Mouse (Mus musculus): ENCODE measurements at regions not wholly inside any gene's neighbourhood (a gene's known extent, or its start where the extent isn't known, plus 50 kb on each side); places are given as distances from the start of the nearest gene placed in this dataset.

GRCm38 (mm10) chr1:76835028-76835683 is 679.7 kb downstream of the Epha4 start:
- Histone ChIP-seq H3K9ac (ENCODE audit: insufficient read depth, low read depth, low read length, poor library complexity, severe bottlenecking) (no peak overlapping the region), H3K27ac (ENCODE audit: insufficient read depth, low read depth, low read length, poor library complexity, severe bottlenecking) (no peak overlapping the region), H3K4me3 (ENCODE audit: insufficient read depth in 1 of 2, low read depth in 1 of 2, low read length in 2 of 2, poor library complexity in 1 of 2, severe bottlenecking in 1 of 2) (no peak overlapping the region), H3K36me3 (ENCODE audit: control insufficient read depth, insufficient read depth, low read length, poor library complexity, severe bottlenecking) (no peaks in the 10 kb centered on the region), H3K9me3 (ENCODE audit: control insufficient read depth, insufficient read depth, low read depth, low read length) (no peaks in the 10 kb centered on the region), H3K4me1 (ENCODE audit: control insufficient read depth in 2 of 2, insufficient read depth in 2 of 2, low read length in 2 of 2, poor library complexity in 1 of 2) (no peaks in the 10 kb centered on the region)
- no peak for TF ChIP-seq ZNF384 (IDR thresholded peaks at IDR 0.05; ENCODE audit: low read depth, low read length)
- no peak for TF ChIP-seq CHD2 (IDR thresholded peaks at IDR 0.05; ENCODE audit: low read depth, low read length)
- no peak for TF ChIP-seq MAFK (IDR thresholded peaks at IDR 0.05; ENCODE audit: insufficient read depth, low read depth, low read length)
- DNase-seq (ENCODE audit: low read depth, low spot score) = no peak
- in situ Hi-C loops (cut with MboI; ENCODE audit: low sequenced_read_pairs in 2 of 2, unreplicated experiment in 2 of 2) = no loop called here

DNA sequence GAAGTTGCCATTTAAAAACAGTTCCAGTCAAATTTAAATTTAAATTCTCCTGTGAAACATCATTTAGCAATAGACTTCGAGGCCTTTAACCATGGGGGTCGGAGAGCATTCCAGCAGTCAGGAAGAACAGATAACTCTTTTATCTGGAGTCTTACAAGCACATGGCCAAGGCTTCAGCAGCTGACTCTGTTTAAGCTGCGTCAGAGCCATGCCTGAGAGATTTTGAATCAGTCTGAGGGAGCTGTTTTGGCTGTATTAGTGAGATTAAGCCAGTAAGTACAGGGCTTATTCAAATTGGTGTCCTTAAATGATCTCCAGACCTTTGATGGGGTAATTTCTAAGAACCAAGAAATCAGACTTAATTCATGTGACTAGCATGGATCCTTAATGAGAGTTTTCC is 665.5 kb downstream of the Epha4 start:
- Histone ChIP-seq H3K27ac (ENCODE audit: insufficient read depth, low read depth, low read length, poor library complexity, severe bottlenecking) (no peak overlapping the region), H3K9ac (ENCODE audit: insufficient read depth, low read depth, low read length, poor library complexity, severe bottlenecking) (no peak overlapping the region), H3K9me3 (ENCODE audit: control insufficient read depth, insufficient read depth, low read depth, low read length) (no peaks in the 10 kb centered on the region), H3K36me3 (ENCODE audit: control insufficient read depth, insufficient read depth, low read length, poor library complexity, severe bottlenecking) (no peaks in the 10 kb centered on the region), H3K4me3 (ENCODE audit: insufficient read depth in 1 of 2, low read depth in 1 of 2, low read length in 2 of 2, poor library complexity in 1 of 2, severe bottlenecking in 1 of 2) (no peak overlapping the region), H3K4me1 (ENCODE audit: control insufficient read depth in 2 of 2, insufficient read depth in 2 of 2, low read length in 2 of 2, poor library complexity in 1 of 2) (no peaks in the 10 kb centered on the region)
- DNase-seq (ENCODE audit: low read depth, low spot score) = no peak
- in situ Hi-C loops (cut with MboI; ENCODE audit: low sequenced_read_pairs in 2 of 2, unreplicated experiment in 2 of 2) = no loop called here
- TF ChIP-seq ZNF384 (IDR thresholded peaks at IDR 0.05; ENCODE audit: low read depth, low read length) (no peak), HCFC1 (IDR thresholded peaks at IDR 0.05; ENCODE audit: borderline replicate concordance, insufficient read depth, low read length) (no peak), CHD2 (IDR thresholded peaks at IDR 0.05; ENCODE audit: low read depth, low read length) (no peak), ZC3H11A (IDR thresholded peaks at IDR 0.05; ENCODE audit: borderline replicate concordance, low read depth, low read length) (no peak), MAFK (IDR thresholded peaks at IDR 0.05; ENCODE audit: insufficient read depth, low read depth, low read length) (no peak)

DNA sequence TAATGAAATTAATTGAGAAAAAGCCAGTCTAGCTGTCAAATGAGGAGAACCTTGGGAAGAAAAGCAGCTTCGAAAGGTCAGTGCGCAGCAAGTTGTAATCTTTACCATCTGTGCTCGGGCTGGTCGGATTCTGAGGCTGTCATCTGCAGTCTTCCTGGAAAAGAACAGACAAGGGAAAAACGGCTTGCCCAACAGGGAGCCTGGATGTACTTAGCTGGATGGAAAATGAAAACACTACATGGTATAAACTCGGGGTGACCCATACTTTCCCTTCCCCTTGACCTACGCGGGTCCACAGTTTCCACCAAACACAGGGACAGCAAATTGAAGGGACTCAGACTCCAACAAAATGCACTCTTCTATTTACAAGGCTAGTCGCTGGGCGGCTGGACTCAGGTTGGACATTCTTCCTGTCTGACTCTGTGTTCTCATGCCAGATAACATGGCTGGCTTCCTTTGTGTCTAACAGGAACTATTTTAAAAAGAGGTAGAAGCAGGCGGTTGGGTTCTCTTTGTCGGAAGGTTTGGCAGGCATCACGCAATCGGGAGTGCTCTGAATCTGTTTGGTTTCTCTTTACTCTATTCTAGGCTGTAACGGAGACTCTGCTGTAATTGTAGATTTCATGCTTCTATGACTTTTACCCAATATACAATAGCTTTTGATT is 648.5 kb downstream of the Epha4 start:
- Histone ChIP-seq H3K4me3 (ENCODE audit: insufficient read depth in 1 of 2, low read depth in 1 of 2, low read length in 2 of 2, poor library complexity in 1 of 2, severe bottlenecking in 1 of 2) (no peak overlapping the region), H3K9ac (ENCODE audit: insufficient read depth, low read depth, low read length, poor library complexity, severe bottlenecking) (no peak overlapping the region), H3K27ac (ENCODE audit: insufficient read depth, low read depth, low read length, poor library complexity, severe bottlenecking) (no peak overlapping the region), H3K4me1 (ENCODE audit: control insufficient read depth in 2 of 2, insufficient read depth in 2 of 2, low read length in 2 of 2, poor library complexity in 1 of 2) (no peaks in the 10 kb centered on the region), H3K9me3 (ENCODE audit: control insufficient read depth, insufficient read depth, low read depth, low read length) (no peaks in the 10 kb centered on the region), H3K36me3 (ENCODE audit: control insufficient read depth, insufficient read depth, low read length, poor library complexity, severe bottlenecking) (no peaks in the 10 kb centered on the region)
- TF ChIP-seq MAFK (IDR thresholded peaks at IDR 0.05; ENCODE audit: insufficient read depth, low read depth, low read length) (no peak), ZNF384 (IDR thresholded peaks at IDR 0.05; ENCODE audit: low read depth, low read length) (no peak), HCFC1 (IDR thresholded peaks at IDR 0.05; ENCODE audit: borderline replicate concordance, insufficient read depth, low read length) (no peak), CHD2 (IDR thresholded peaks at IDR 0.05; ENCODE audit: low read depth, low read length) (no peak), ZC3H11A (IDR thresholded peaks at IDR 0.05; ENCODE audit: borderline replicate concordance, low read depth, low read length) (no peak)
- no peak for DNase-seq (ENCODE audit: low read depth, low spot score)
- in situ Hi-C loops (cut with MboI; ENCODE audit: low sequenced_read_pairs in 2 of 2, unreplicated experiment in 2 of 2) = no loop called here

GRCm38 (mm10) chr1:76873207-76873606 is 641.7 kb downstream of the Epha4 start:
- no peak overlapping the region for H3K9ac ChIP-seq (ENCODE audit: insufficient read depth, low read depth, low read length, poor library complexity, severe bottlenecking)
- H3K4me3 ChIP-seq (ENCODE audit: insufficient read depth in 1 of 2, low read depth in 1 of 2, low read length in 2 of 2, poor library complexity in 1 of 2, severe bottlenecking in 1 of 2) = no peak overlapping the region
- no peaks in the 10 kb centered on the region for H3K9me3 ChIP-seq (ENCODE audit: control insufficient read depth, insufficient read depth, low read depth, low read length)
- no peaks in the 10 kb centered on the region for H3K36me3 ChIP-seq (ENCODE audit: control insufficient read depth, insufficient read depth, low read length, poor library complexity, severe bottlenecking)
- in situ Hi-C loops (cut with MboI; ENCODE audit: low sequenced_read_pairs in 2 of 2, unreplicated experiment in 2 of 2) = no loop called here
- H3K27ac ChIP-seq (ENCODE audit: insufficient read depth, low read depth, low read length, poor library complexity, severe bottlenecking) = no peak overlapping the region
- DNase-seq (ENCODE audit: low read depth, low spot score) = no peak
- TF ChIP-seq ZC3H11A (IDR thresholded peaks at IDR 0.05; ENCODE audit: borderline replicate concordance, low read depth, low read length) (no peak), HCFC1 (IDR thresholded peaks at IDR 0.05; ENCODE audit: borderline replicate concordance, insufficient read depth, low read length) (no peak), CHD2 (IDR thresholded peaks at IDR 0.05; ENCODE audit: low read depth, low read length) (no peak), ZNF384 (IDR thresholded peaks at IDR 0.05; ENCODE audit: low read depth, low read length) (no peak), MAFK (IDR thresholded peaks at IDR 0.05; ENCODE audit: insufficient read depth, low read depth, low read length) (no peak)
- H3K4me1 ChIP-seq (ENCODE audit: control insufficient read depth in 2 of 2, insufficient read depth in 2 of 2, low read length in 2 of 2, poor library complexity in 1 of 2) = no peaks in the 10 kb centered on the region

All from ES-E14 (cell line).